Mouse (Mus musculus) C2C12 (cell line): ENCODE data around the gene Xpnpep2. TPM values are rescaled to one million over a fixed set of nuclear protein-coding genes. Genes with fewer than 3 reads are reported as not detected.

Experiments
- H3K27me3 ChIP-seq: one replicate; pipeline ENCODE4 v1.6.1; 2011; ENCODE audit not compliant: control insufficient read depth, insufficient read depth, insufficient read length
- H3K36me3 ChIP-seq: one replicate; pipeline ENCODE4 v1.6.1; 2011; ENCODE audit not compliant: control insufficient read depth, insufficient read depth
- H3K4me3 ChIP-seq: one replicate; pipeline ENCODE4 v1.5.1; 2011; ENCODE audit warnings: mild to moderate bottlenecking, control low read depth; ENCODE audit not compliant: poor library complexity, insufficient read depth, severe bottlenecking
- H3K79me2 ChIP-seq: one replicate; pipeline ENCODE4 v1.6.1; 2011; ENCODE audit not compliant: control insufficient read depth, insufficient read depth
- H3K79me3 ChIP-seq: one replicate; pipeline ENCODE4 v1.6.1; 2011; ENCODE audit warnings: low read depth, control low read depth
- H3ac ChIP-seq: one replicate; pipeline ENCODE3; 2011; ENCODE audit warnings: low read depth; ENCODE audit not compliant: control insufficient read depth, insufficient read length
- CEBPB ChIP-seq: IDR thresholded peaks from one replicate; pipeline ENCODE4 v1.6.1; 2011; ENCODE audit warnings: low read depth, mild to moderate bottlenecking, control low read depth, moderate library complexity
- CTCF ChIP-seq: IDR thresholded peaks from one replicate; pipeline ENCODE4 v1.5.1; 2011; ENCODE audit not compliant: control insufficient read depth, insufficient read depth, insufficient read length
- FOSL1 ChIP-seq: IDR thresholded peaks from one replicate; pipeline ENCODE4 v1.8.0; 2011; ENCODE audit warnings: mild to moderate bottlenecking, low read length; ENCODE audit not compliant: poor library complexity, insufficient read depth, severe bottlenecking
- MAX ChIP-seq: IDR thresholded peaks from one replicate; pipeline ENCODE4 v1.6.1; 2011; ENCODE audit warnings: mild to moderate bottlenecking, control low read depth
- MYOD1 ChIP-seq: IDR thresholded peaks from one replicate; pipeline ENCODE4 v1.6.1; 2011; ENCODE audit warnings: low read depth; ENCODE audit not compliant: control insufficient read depth, insufficient read length
- MYOG ChIP-seq: IDR thresholded peaks from one replicate; pipeline ENCODE4 v1.6.1; 2011; ENCODE audit not compliant: control insufficient read depth, insufficient read length; ENCODE audit errors: extremely low read depth
- USF1 ChIP-seq: IDR thresholded peaks from one replicate; pipeline ENCODE4 v1.6.1; 2011; ENCODE audit warnings: low read depth, mild to moderate bottlenecking, control low read depth, moderate library complexity
- long read RNA-seq, 2 experiments: library from polyadenylated mRNA; unstranded; transcript quantifications; one replicate each; pipeline ENCODE4 v2.0.0; 2019 to 2020
- polyA plus RNA-seq: library from polyadenylated mRNA; unstranded; fragments of >200 nt; fragmentation: generic; extraction: Trizol; gene quantifications from one replicate; pipeline ENCODE4 v1.2.1, GENCODE M21; 2012; ENCODE audit warnings: missing spikeins

Xpnpep2 gene
- 0.11 TPM for polyA plus RNA-seq
- long read RNA-seq, experiment 1, partial matches to known transcripts, result 0 of 1 reads
- long read RNA-seq, experiment 1, other reads (novel, unspliced or antisense), result 0 of 1 reads
- long read RNA-seq, experiment 2, result 0 reads

GRCm38 (mm10) chrX:48108394-48109315, at the start of gene Xpnpep2:
Gene Xpnpep2 (plus strand): TSS chrX:48108725.
- H3K79me3 ChIP-seq, result no peaks in the 10 kb centered on the region
- H3K79me2 ChIP-seq, result no peaks in the 10 kb centered on the region
- H3K36me3 ChIP-seq, result no peaks in the 10 kb centered on the region
- no peak within 1 kb of the TSS for H3K4me3 ChIP-seq
- no peak within 1 kb of the TSS for H3ac ChIP-seq
- TF ChIP-seq FOSL1, result no peak
- peak; percentile 21 for TF ChIP-seq MYOD1
- no peak for TF ChIP-seq MAX
- TF ChIP-seq MYOG, result no peak
- no peak for TF ChIP-seq USF1
- no peaks in the 10 kb centered on the region for H3K27me3 ChIP-seq

DNA sequence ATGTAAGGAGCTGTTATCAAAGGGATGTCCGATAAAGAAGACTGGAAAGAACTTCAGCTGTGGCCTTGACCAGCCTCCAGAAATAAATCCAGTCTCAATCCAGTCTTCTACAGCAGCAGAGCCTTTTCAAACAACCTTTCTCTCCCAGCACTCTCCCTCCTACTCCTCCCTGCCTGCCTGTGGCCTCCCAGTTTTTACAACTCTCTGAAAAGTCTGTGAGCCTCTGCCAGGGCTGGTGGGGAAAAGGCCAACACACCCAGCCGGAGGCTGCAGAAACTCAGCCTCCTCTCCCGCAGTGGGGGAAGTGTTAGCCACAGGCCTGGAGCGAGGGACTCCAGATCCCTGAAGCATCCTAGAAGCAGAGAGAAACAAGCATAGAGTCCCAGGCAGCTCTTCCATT, 46.0 kb upstream of the Xpnpep2 start:
- Histone ChIP-seq H3K79me2 (no peaks in the 10 kb centered on the region), H3ac (no peak overlapping the region), H3K4me3 (no peak overlapping the region), H3K79me3 (no peaks in the 10 kb centered on the region), H3K36me3 (no peaks in the 10 kb centered on the region), H3K27me3 (no peaks in the 10 kb centered on the region)
- TF ChIP-seq MYOD1 (no peak), CEBPB (no peak), MAX (no peak), USF1 (no peak), CTCF (no peak), MYOG (no peak), FOSL1 (no peak)

DNA sequence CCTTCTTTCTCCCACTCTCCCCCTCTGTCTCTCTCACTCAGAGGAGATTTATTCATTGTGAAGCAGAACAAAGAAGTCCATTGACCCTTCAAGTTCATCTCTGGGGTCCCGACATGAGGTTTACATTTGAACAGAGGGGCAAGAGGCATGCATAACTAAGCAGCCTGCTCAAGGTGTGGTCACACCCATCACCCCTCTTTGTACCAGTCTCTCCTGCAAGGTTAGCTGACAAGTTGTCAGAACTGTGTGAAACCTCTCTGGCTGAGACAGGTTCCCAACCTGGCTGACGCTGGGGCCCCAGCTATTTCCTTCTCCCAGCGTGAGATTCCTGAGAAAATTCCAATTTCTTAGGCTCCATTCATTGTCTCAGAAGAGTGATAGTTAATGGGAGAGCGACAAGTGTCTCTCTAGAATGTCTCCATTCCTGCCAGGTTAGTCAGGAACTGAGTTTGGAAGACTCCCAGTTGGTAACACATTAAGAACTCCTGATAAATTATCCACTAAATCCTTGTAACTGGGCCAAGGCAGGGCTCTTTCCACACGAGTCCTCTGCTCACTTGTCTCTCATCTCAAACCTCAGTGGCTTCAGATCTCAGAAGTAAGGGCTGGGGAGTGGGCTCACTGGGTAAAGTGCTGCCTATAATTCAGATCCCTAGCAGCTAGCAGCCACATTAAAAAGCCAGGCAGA, 44.2 kb upstream of the Xpnpep2 start:
- Histone ChIP-seq H3K79me3 (no peaks in the 10 kb centered on the region), H3K79me2 (no peaks in the 10 kb centered on the region), H3K36me3 (no peaks in the 10 kb centered on the region), H3K27me3 (no peaks in the 10 kb centered on the region), H3K4me3 (no peak overlapping the region), H3ac (no peak overlapping the region)
- TF ChIP-seq FOSL1 (no peak), MYOG (no peak), CEBPB (no peak), MYOD1 (no peak), USF1 (no peak), MAX (no peak), CTCF (no peak)

DNA sequence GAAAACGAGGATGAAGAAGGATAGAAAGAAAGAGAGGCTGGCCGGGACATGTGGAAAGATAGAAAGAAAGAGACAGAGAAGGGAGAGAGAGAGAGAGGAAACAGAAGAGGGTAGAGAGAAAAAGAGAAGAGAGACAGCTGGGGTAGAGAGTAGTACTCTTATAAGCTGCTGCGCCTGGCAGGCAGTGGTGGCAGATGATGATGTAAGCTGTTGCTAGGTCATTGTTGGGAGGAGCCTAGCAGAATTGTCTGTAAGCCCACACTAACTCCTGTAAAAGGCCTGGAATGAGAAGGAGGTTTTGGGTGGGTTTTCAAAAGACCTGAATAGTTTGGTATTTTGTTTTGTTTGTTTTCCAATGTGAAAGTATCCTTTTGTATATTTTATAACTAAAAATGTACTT, 41.6 kb upstream of the Xpnpep2 start:
- Histone ChIP-seq H3K27me3 (no peaks in the 10 kb centered on the region), H3K79me2 (no peaks in the 10 kb centered on the region), H3ac (no peak overlapping the region), H3K79me3 (no peaks in the 10 kb centered on the region), H3K36me3 (no peaks in the 10 kb centered on the region), H3K4me3 (no peak overlapping the region)
- TF ChIP-seq MYOD1, result no peak
- TF ChIP-seq CTCF, result no peak
- TF ChIP-seq MAX, result no peak
- no peak for TF ChIP-seq MYOG
- no peak for TF ChIP-seq CEBPB
- no peak for TF ChIP-seq FOSL1
- no peak for TF ChIP-seq USF1

DNA sequence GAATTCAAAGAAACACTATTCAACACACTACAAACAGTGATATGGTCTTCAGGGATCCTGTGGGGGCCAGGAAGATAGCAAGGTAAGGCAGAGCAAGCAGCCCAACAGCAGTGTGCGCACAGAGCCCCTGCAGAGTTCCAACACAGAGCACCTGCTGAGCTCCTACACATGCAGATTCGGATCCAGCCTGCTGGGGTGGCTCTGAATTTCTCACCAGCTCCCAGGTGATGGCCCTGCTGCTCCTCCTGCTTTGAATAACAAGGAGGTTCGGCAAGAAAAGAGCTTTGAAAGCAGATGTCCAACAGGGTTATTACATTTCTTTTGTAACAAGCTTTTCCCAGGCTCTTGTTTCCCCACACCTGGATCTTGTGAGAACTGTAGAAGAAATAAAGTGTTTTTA, 36.6 kb upstream of the Xpnpep2 start:
- Histone ChIP-seq H3K36me3 (no peaks in the 10 kb centered on the region), H3ac (no peak overlapping the region), H3K27me3 (no peaks in the 10 kb centered on the region), H3K79me2 (no peaks in the 10 kb centered on the region), H3K4me3 (no peak overlapping the region), H3K79me3 (no peaks in the 10 kb centered on the region)
- TF ChIP-seq MAX (no peak), CEBPB (no peak), MYOG (no peak), USF1 (no peak)

DNA sequence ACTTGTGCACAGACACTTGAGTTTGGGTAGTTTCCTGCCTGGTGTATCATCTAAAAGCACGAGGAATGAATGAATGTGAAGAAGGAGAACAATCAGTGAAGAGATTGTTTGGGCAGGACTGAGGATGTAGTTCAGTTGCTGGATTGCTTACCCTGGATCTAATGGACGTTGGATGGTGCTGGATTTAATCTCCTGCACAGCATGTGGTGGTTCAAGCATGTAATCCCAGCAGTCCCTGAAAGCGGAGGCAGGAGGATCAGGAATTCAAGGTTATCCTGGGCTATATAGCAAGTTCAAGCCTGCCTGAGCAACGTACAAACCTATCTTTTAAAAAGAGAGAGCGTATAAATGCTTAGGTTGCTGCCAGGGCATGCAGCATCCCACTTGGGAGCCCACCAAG, 36.1 kb upstream of the Xpnpep2 start:
- Histone ChIP-seq H3K79me3 (no peaks in the 10 kb centered on the region), H3K36me3 (no peaks in the 10 kb centered on the region), H3K4me3 (no peak overlapping the region), H3K79me2 (no peaks in the 10 kb centered on the region), H3K27me3 (no peaks in the 10 kb centered on the region), H3ac (no peak overlapping the region)
- no peak for TF ChIP-seq CEBPB
- no peak for TF ChIP-seq USF1
- no peak for TF ChIP-seq MYOG
- TF ChIP-seq CTCF, result no peak
- TF ChIP-seq FOSL1, result no peak
- no peak for TF ChIP-seq MAX
- no peak for TF ChIP-seq MYOD1
